Mouse (Mus musculus) Patski (cell line): ENCODE measurements around the gene Nav2. TPM values are rescaled to one million over a fixed set of nuclear protein-coding genes. Genes with fewer than 3 reads are reported as not detected.
A peak's percentile ranks its signal among the peaks of the same experiment; 100 is the strongest.

Experiments
- ATAC-seq: fragments of 100-300 bp; one replicate; pipeline ENCODE4 v1.8.0; 2021
- CTCF ChIA-PET: fragments of 350-600 bp; sonication (Branson Sonifier 250); formaldehyde crosslinking; loops from one replicate; lab custom pipeline; 2022; ENCODE audit warnings: inconsistent platforms; lab: Charles Lee
- POLR2A ChIA-PET: fragments of 350-600 bp; sonication (Branson Sonifier 250); formaldehyde crosslinking; loops from one replicate; lab custom pipeline; 2022; ENCODE audit warnings: antibody characterized with exemption, inconsistent platforms; lab: Charles Lee
- DNase-seq: peaks from one replicate; pipeline ENCODE4 v3.0.0-alpha.2; 2011; ENCODE audit warnings: low read depth, low spot score
- H3K27me3 ChIP-seq: fragments of 371-371 bp; one replicate; pipeline ENCODE4 v1.5.1; 2021
- CTCF ChIP-seq: fragments of 100-300 bp; IDR thresholded peaks from one replicate; pipeline ENCODE4 v1.5.1; 2021
- in situ Hi-C: fragments of 300-500 bp; cut with MboI; formaldehyde crosslinking; loops from 3 replicates; pipeline ENCODE4 v1.11.1; 2018; ENCODE audit warnings: low pct_unique_long_range_greater_than_20kb, mixed read lengths
- polyA plus RNA-seq: library from polyadenylated mRNA; unstranded; gene quantifications from one replicate; pipeline ENCODE4 v1.2.3, GENCODE M21; 2021

Nav2 gene
- polyA plus RNA-seq, 1 experiment from 2014 or later: 13.3 TPM

DNA sequence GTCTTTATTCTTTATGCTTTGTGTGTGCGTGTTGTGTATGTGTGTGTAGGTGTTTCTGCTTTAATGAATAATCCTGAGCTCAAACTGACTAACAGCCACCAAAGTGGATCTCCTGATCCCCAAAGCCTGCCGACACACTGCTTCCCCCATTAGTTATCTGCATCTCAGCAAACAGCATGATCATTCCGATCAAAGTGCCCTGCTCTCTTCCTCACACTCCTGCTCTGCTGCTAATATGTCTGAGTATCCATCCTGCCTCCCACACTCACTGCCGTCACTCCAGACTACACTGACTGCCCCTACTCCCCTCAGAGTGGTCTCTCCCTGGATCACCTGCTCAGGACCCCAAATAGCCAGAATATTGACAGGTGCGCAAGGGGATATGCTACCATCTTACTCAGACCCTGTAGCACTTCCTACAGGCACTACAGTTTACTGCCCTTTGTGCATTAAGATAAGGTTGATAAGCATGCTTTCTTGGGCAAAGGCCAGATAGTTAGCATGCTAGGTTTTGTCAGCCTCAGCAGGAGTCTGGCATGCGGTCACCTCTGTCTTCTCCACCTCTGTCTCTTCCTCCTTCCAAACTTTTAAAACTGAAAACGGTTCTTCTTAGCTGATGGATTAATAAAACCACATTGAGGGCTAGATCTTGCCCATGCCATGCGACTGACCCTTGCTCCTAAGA, 382.8 kb downstream of the Nav2 start:
- in situ Hi-C loops: no loop called here
- ChIA-PET POLR2A (no interaction called here), CTCF (interaction anchor here (1.2 to 3.8 kb wide), 3 partner anchors 10 to 18 kb away, joined by 3 to 13 read pairs (median 5); no protein-coding TSS in a partner anchor)
- TF ChIP-seq CTCF: no peak
- H3K27me3 ChIP-seq: no peaks in the 10 kb centered on the region
- ATAC-seq (no peak), DNase-seq (no peak)

DNA sequence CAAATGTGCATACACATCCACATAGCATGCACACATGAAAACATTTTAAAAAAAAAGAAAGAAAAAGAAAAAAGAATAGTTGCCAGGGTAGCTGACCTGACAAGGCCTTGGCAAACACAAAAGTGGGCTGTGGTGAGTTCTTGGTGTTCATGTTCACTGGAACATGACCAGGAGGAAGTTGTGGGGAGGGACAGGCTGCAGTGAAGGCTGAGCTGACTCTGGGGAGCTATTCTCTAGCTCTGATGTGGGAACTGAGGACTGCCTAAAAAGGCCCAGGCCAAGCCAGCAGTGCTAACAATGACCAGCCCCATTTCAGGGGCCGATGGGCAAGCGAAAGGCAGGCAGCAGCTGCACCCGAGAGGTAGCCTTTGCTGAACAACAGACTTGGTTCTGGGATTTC, 388.6 kb downstream of the Nav2 start:
- DNase-seq (no peak), ATAC-seq (peak; percentile 65)
- in situ Hi-C loops: no loop called here
- no peaks in the 10 kb centered on the region for H3K27me3 ChIP-seq
- CTCF ChIA-PET: interaction anchor here (0.9 to 1.1 kb wide), 3 partner anchors 19 to 51 kb away, joined by 3 read pairs; no protein-coding TSS in a partner anchor
- no peak for TF ChIP-seq CTCF
- POLR2A ChIA-PET: no interaction called here

DNA sequence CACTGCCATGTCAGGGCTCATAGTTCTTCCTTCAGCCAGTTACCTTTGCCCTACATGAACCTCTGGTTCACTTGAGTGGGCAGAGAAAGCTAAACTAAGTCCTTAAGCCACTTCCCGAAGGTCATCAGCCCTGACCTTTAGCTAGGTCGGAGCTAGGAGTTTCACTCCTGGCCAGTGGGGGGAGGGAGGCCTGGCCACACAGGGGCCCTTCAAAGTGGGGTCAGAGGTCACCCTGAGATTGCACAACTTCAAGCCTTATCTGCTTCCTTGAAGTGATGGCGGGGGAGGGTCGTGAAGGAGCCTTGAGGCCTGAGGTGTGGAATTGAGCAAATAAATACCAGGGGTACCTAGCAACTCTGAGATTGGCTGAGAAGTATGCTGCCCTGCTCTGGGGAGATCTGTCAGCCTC, 389.9 kb downstream of the Nav2 start:
- in situ Hi-C loops: no loop called here
- TF ChIP-seq CTCF: no peak
- H3K27me3 ChIP-seq: no peaks in the 10 kb centered on the region
- ChIA-PET POLR2A (no interaction called here), CTCF (interaction anchor here (1.0 to 1.1 kb wide), 3 partner anchors 15 to 166 kb away, joined by 3 to 5 read pairs (median 3); no protein-coding TSS in a partner anchor)
- ATAC-seq (no peak), DNase-seq (no peak)

DNA sequence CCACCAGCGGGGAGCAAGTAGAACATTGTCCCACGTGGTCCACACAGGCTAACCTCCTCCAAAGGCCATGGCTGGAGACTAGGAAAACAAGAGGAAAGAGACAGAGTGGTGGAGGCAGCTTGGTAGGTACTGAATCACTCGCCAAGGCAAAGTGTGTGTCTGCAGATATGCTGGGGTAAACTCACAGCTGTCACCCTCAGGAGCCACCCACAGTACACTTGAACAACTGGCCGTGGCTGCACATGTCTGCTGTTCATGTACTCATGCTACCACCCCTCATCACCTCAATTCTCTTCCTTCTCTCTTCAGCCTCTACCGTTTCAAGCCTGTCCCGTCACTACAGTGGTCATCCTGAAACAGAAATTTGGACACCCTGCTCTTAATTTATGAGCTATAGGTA, 393.0 kb downstream of the Nav2 start:
- CTCF ChIA-PET: interaction anchor here (0.7 to 1.7 kb wide), 9 partner anchors 9 to 176 kb away, joined by 3 to 5 read pairs (median 3); no protein-coding TSS in a partner anchor
- DNase-seq (no peak), ATAC-seq (no peak)
- no peaks in the 10 kb centered on the region for H3K27me3 ChIP-seq
- TF ChIP-seq CTCF: no peak
- in situ Hi-C loops: no loop called here
- POLR2A ChIA-PET: interaction anchor here (0.5 to 0.6 kb wide), 2 partner anchors 100 to 208 kb away, joined by 3 to 4 read pairs; no protein-coding TSS in a partner anchor

DNA sequence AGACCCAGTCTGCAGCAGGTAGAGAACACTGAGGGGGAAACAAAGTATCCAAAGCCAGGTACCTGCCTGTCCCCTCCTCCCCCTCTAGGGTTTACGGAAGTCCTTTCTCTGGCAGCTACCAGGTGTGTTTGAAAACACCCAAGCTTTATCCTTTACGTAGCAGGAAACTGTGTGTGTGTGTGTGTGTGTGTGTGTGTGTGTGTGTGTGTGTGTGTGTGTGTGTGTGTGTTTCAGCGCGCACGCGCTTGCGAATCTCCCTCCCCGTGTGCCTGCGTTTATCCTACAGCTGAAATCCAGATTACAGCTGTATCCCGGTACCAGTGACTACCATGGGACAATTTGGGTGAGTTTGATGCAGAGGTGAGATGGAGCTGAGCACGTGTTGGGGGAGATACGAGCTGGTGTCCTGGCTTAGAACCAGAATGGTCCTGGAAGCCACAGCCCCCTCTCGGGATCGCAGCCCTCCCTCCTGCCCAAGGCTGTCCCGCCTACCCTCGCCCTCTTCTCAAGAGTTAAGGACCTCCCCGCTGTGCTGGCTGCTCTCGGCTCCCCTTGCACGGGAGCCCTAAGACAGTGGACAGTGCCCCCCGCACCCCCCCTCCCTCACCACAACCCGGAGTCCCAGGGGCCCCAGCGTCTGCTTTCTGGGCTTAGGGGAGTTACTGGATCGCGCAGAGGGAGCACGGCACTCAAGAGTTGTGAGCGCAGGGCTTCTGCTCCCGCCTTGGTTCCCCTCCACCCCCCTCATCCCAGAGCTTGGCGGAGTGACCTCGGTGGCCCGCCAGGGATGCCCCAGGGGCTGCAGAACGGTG, 395.3 kb downstream of the Nav2 start:
- DNase-seq: no peak
- no peaks in the 10 kb centered on the region for H3K27me3 ChIP-seq
- in situ Hi-C loops: no loop called here
- TF ChIP-seq CTCF: no peak
- ChIA-PET POLR2A (interaction anchor here (1.1 to 1.2 kb wide), 2 partner anchors 16 to 54 kb away, joined by 3 read pairs; no protein-coding TSS in a partner anchor), CTCF (interaction anchor here (1.4 kb wide), 1 partner anchor 122 kb away, joined by 3 read pairs; no protein-coding TSS in a partner anchor)
- ATAC-seq: no peak

DNA sequence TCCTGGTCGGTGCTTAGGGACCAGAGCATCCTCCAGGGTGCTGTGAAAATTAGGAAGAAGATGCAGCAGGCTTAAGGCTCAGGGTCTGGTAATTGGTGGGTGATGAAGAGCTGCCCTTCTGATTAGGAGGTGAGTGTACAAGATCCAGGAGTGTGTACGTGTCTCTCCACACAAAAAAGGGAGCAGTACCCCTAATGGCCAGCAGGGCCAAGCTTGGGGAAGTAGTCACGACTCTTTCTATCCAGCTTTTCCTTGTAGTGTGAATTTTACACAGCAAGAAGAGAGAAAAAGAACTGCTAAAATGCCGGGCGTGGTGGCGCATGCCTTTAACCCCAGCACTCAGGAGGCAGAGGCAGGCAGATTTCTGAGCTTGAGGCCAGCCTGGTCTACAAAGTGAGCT, 399.2 kb downstream of the Nav2 start:
- H3K27me3 ChIP-seq: no peaks in the 10 kb centered on the region
- TF ChIP-seq CTCF: no peak
- CTCF ChIA-PET: interaction anchor here (0.9 to 1.9 kb wide), 3 partner anchors 10 to 34 kb away, joined by 3 to 7 read pairs (median 4); no protein-coding TSS in a partner anchor
- POLR2A ChIA-PET: interaction anchor here (0.7 kb wide), 1 partner anchor 68 kb away, joined by 5 read pairs; no protein-coding TSS in a partner anchor
- in situ Hi-C loops: no loop called here
- DNase-seq: no peak
- no peak for ATAC-seq

DNA sequence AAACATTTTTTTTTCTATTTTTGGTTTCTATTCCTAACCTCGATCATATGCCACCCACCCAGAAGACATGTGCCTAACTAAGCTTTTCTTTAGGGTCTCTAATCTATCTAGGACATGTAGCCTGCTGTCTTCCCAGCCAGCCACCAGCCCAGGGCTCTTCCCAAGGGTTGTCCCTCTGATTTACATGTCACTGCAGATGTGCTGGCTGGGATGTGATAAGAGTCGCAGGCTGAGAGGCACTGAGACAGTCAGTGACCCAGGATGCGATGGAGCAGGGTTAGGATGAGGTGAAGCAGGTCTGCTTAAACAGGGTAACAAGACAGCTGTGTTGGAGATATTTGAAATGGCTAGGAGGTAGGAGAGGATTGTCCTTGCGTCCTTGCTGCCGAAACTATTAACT, 401.2 kb downstream of the Nav2 start:
- in situ Hi-C loops: no loop called here
- ATAC-seq (no peak), DNase-seq (no peak)
- CTCF ChIA-PET: no interaction called here
- no peak for TF ChIP-seq CTCF
- POLR2A ChIA-PET: no interaction called here
- no peaks in the 10 kb centered on the region for H3K27me3 ChIP-seq

DNA sequence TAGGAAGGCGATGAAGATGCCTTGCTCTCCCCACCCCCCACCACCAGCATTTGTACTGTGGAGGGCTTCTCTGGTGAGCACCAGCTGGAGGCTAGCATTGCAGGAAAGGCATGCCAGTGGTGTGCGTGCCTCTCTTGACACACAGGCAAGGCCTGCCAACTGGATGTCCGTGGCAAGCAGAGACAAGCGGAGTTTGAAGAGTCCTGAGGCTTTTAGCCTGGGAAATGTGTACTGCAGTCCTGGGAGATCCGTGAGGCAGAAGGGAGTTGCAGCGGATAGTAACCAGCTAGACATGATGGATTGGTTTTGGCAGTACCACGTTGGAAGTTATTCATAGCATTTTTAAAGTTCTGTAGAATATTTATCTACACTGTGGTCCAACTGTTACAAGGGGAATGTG, 405.4 kb downstream of the Nav2 start:
- CTCF ChIA-PET: interaction anchor here (1.3 kb wide), 1 partner anchor 12 kb away, joined by 5 read pairs; no protein-coding TSS in a partner anchor
- in situ Hi-C loops: no loop called here
- no peak for TF ChIP-seq CTCF
- no peak for ATAC-seq
- POLR2A ChIA-PET: interaction anchor here (0.9 kb wide), 1 partner anchor 36 kb away, joined by 3 read pairs; no protein-coding TSS in a partner anchor
- no peaks in the 10 kb centered on the region for H3K27me3 ChIP-seq
- no peak for DNase-seq

DNA sequence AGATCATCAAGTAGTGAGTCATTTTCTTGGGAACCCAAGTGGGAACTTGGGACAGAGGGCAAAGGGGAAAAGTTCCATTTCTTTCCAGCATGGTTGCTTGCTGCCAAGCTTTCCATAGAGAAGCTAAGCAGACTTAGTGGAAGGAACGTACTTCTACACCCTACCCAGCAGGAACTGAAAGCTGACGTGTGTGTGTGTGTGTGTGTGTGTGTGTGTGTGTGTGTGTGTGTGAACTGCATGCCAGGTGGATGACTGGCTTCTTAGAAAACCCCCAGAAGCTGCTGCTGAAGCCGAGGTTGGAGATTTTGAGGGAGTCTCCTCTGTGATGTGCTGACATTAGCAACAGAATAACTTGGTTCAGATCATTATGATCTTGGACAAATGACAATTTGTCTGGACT, 406.5 kb downstream of the Nav2 start:
- DNase-seq: no peak
- TF ChIP-seq CTCF: no peak
- in situ Hi-C loops: no loop called here
- ATAC-seq: no peak
- H3K27me3 ChIP-seq: no peaks in the 10 kb centered on the region
- CTCF ChIA-PET: interaction anchor here (1.0 to 1.3 kb wide), 2 partner anchors 9 to 13 kb away, joined by 3 to 5 read pairs; no protein-coding TSS in a partner anchor
- POLR2A ChIA-PET: interaction anchor here (0.7 kb wide), 1 partner anchor 169 kb away, joined by 5 read pairs; no protein-coding TSS in a partner anchor

DNA sequence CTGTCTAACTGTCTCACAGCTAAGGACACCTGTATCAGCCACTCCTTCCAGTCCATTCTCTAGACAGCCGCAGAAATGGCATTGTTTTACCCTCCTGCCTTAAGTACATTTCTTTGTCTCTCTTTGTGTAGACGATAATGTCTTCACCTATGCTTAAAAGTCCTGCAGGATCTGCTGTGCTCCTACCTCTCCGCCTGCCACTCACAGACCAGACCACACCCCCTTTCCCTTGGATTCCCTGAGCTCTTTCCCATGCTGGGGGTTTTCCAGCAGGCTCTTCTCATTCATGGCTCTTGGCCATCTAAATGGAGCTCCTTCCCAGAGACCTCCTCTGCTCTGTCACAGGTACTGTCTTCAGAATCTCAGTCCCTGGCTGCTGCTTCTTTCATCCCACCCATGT, 408.1 kb downstream of the Nav2 start:
- no peak for TF ChIP-seq CTCF
- ChIA-PET POLR2A (interaction anchor here (0.5 kb wide), 1 partner anchor 34 kb away, joined by 4 read pairs; no protein-coding TSS in a partner anchor), CTCF (interaction anchor here (1.1 to 2.0 kb wide), 2 partner anchors 10 to 11 kb away, joined by 3 to 7 read pairs; no protein-coding TSS in a partner anchor)
- no peaks in the 10 kb centered on the region for H3K27me3 ChIP-seq
- DNase-seq (no peak), ATAC-seq (no peak)
- in situ Hi-C loops: no loop called here
